Mouse (Mus musculus) midbrain, postnatal 0 days (tissue): ENCODE measurements around the gene Fyn. TPM values are rescaled to one million over a fixed set of nuclear protein-coding genes. Genes with fewer than 3 reads are reported as not detected.

Experiments used
- ATAC-seq: fragments of 200-750 bp; cut with Nextera tagmentation; 2 replicates; pipeline ENCODE4 v1.8.0; 2017; ENCODE audit warnings: moderate number of reproducible peaks, mild to moderate bottlenecking, moderate TSS enrichment, moderate library complexity; ENCODE audit not compliant: low FRiP score
- DNase-seq: peaks from one replicate; pipeline ENCODE4 v3.0.0-alpha.2; 2015; ENCODE audit warnings: low spot score
- H3K27ac ChIP-seq: fragments of 300-500 bp; sonication (generic); 2 replicates; pipeline ENCODE4 v1.5.1; 2014; ENCODE audit warnings: low read depth, mild to moderate bottlenecking, low read length, mixed read lengths
- H3K27me3 ChIP-seq: fragments of 300-500 bp; sonication (generic); 2 replicates; pipeline ENCODE4 v1.6.1; 2014; ENCODE audit warnings: low read length, control low read depth, mixed read lengths; ENCODE audit not compliant: insufficient read depth
- H3K36me3 ChIP-seq: fragments of 300-500 bp; sonication (generic); 2 replicates; pipeline ENCODE4 v1.6.1; 2014; ENCODE audit warnings: low read length, control low read depth, mixed read lengths; ENCODE audit not compliant: insufficient read depth
- H3K4me1 ChIP-seq: fragments of 300-500 bp; sonication (generic); 2 replicates; pipeline ENCODE4 v1.6.1; 2014; ENCODE audit warnings: mild to moderate bottlenecking, control low read depth, antibody characterized with exemption, low read length, mixed read lengths; ENCODE audit not compliant: insufficient read depth
- H3K4me2 ChIP-seq: fragments of 300-500 bp; sonication (generic); 2 replicates; pipeline ENCODE4 v1.6.1; 2014; ENCODE audit warnings: low read depth, mild to moderate bottlenecking, low read length, mixed read lengths; ENCODE audit not compliant: poor library complexity, severe bottlenecking
- H3K4me3 ChIP-seq: fragments of 300-500 bp; sonication (generic); 2 replicates; pipeline ENCODE4 v1.5.1; 2014; ENCODE audit warnings: low read depth, mild to moderate bottlenecking, low read length, moderate library complexity
- H3K9ac ChIP-seq: fragments of 300-500 bp; sonication (generic); replicated peaks from 2 replicates; pipeline ENCODE4 v1.6.1; 2014; ENCODE audit warnings: mild to moderate bottlenecking, low read length, moderate library complexity, mixed read lengths; ENCODE audit not compliant: poor library complexity, severe bottlenecking
- H3K9me3 ChIP-seq: fragments of 300-500 bp; sonication (generic); 2 replicates; pipeline ENCODE4 v1.6.1; 2016; ENCODE audit warnings: low read length, control low read depth
- CTCF ChIP-seq: IDR thresholded peaks from 2 replicates; pipeline ENCODE4 v1.5.1; 2016; ENCODE audit warnings: antibody characterized with exemption, mild to moderate bottlenecking
- WGBS: fragments of 180-500 bp; shearing (Covaris S2); extraction: QIAGEN DNeasy Blood & Tissue Kit; methylation state at CpG from one replicate; pipeline ENCODE4 v1.1.7; 2014; 5-methylcytosine and 5-hydroxymethylcytosine counted together
- polyA plus RNA-seq: library from polyadenylated mRNA; unstranded; fragments of >200 nt; fragmentation: Nextera tagmentation; extraction: Ambion mirVana; gene quantifications from 2 replicates; pipeline ENCODE4 v1.2.1, GENCODE M21; 2015
- total RNA-seq: library from RNA; depleted of rRNA; stranded (reverse); fragments of >200 nt; gene quantifications from 2 replicates; pipeline ENCODE4 v1.2.3, GENCODE M21; 2014

The Fyn gene
- total and polyA plus RNA-seq, 2 experiments from 2014 or later: 82.9 to 121 TPM

DNA sequence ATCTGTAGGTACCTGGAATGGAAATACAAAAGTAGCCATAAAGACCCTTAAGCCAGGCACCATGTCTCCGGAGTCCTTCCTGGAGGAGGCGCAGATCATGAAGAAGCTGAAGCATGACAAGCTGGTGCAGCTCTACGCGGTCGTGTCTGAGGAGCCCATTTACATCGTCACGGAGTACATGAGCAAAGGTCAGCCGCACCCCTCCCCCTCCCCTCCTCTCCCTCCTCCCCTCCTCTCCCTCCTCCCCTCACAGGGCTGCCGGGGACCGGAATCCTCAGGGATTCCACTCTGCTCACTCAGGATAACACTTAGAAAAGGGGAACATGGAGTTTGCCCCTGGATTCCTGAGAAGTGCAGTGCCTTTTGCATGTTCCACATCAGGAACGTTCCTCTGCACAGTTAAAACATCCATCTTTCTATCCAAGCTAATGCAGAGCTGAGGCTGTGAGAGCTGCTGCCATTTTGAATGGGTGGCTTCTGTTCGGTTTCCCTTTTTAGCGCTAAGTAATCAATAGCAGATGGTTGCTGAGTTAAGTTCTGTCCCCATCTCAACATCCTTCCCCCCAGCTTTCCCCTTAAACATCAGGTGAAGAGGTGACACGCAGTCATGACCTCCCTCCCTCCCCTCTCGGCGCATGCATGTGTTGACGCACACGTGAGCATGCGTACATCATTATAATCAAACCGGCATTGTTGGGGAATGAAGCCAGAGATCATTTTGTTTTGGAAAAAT lies 163.5 kb downstream of the Fyn start:
- H3K27ac ChIP-seq: no peak overlapping the region; the same call in 1 of the 2 replicates
- peaks cover 14% of the 10 kb centered on the region; the same call in 1 of the 2 replicates for H3K4me1 ChIP-seq
- WGBS: 63% methylated on average over 20 of the region's 20 CpGs

DNA sequence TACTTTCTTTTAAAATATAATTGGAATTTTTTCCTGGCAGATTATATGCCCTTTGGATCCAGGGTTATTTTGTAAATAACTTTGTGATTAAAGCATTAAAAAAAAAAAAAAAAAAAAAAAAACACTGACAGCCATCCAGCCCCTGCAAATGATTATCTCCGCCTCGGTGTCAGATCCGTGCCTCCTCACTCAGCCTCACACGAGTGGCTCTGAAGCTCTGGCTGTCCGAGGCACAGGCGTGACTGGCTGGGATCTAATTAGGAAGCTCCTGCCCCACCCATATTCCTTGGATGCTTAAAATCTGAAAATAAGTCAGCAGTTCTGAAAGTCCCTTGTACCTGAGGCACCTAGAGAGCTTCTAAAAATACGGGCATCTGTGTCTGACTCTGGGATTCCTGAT lies 164.2 kb downstream of the Fyn start:
- H3K9ac ChIP-seq: no peak overlapping the region
- DNase-seq (no peak), ATAC-seq (no peak)
- no peak overlapping the region for H3K27ac ChIP-seq
- no peaks in the 10 kb centered on the region for H3K27me3 ChIP-seq
- TF ChIP-seq CTCF: no peak
- no peaks in the 10 kb centered on the region for H3K9me3 ChIP-seq
- no peak overlapping the region for H3K4me3 ChIP-seq
- no peak overlapping the region for H3K4me2 ChIP-seq
- peaks cover 14% of the 10 kb centered on the region; the same call in 1 of the 2 replicates for H3K4me1 ChIP-seq
- peaks cover 21% of the 10 kb centered on the region for H3K36me3 ChIP-seq
- WGBS: 44% methylated on average over 7 of the region's 7 CpGs

More for the DNA sequence above, 163.5 kb downstream of the Fyn start:
- no peak overlapping the region for H3K4me2 ChIP-seq
- no peak for DNase-seq
- TF ChIP-seq CTCF: no peak
- H3K9me3 ChIP-seq: no peaks in the 10 kb centered on the region
- peaks cover 21% of the 10 kb centered on the region for H3K36me3 ChIP-seq
- H3K9ac ChIP-seq: no peak overlapping the region
- no peak overlapping the region for H3K4me3 ChIP-seq
- H3K27me3 ChIP-seq: no peaks in the 10 kb centered on the region
- no peak for ATAC-seq

DNA sequence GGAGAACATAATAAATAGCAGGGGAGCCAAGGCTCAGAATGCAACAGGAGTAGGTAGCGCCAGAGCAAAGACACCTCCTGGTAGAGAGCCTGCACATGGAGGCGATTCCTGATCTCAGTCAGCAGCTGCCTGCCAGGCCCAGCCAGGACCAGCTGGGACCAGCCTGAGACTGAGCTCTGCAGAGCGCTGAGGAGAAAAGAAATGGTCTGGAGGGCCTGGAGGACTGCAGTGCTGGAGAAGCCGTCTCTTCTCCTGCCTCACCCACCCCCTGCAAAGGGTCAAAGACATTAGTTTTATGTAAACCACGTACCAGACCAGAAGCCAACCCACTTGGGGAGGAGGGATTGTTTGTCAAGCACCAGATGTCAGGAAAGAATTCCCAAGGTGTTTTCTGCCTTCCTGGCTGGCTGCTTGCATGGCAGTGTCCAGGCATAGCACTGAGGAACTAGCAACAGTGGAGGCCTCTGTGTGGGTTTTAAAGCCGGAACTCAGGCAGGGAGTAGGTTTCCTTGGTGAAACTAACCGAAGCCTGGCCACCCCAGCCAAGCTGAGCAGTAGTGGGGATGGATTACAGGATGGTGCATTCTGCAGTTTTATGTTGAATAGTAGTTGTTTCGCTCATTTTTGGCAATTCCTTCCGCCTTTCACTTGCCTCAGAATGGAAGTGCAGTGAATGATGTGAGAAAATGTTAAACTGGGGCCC lies 165.8 kb downstream of the Fyn start:
- DNase-seq (peak; percentile 65), ATAC-seq (peak; percentile 59; the same call in 1 of the 2 replicates)
- TF ChIP-seq CTCF: no peak
- Histone ChIP-seq H3K4me3 (no peak overlapping the region), H3K27me3 (no peaks in the 10 kb centered on the region), H3K9ac (0 out of 2 replicates have a peak overlapping the region, but pooled peaks have one; percentile 33), H3K27ac (peak overlapping the region; percentile 69), H3K9me3 (no peaks in the 10 kb centered on the region), H3K4me2 (no peak overlapping the region), H3K4me1 (peaks cover 10% of the 10 kb centered on the region; the same call in 1 of the 2 replicates), H3K36me3 (peaks cover 21% of the 10 kb centered on the region)
- WGBS: 43% methylated on average over 9 of the region's 9 CpGs

- Histone ChIP-seq H3K4me3 (no peak overlapping the region), H3K27me3 (no peaks in the 10 kb centered on the region), H3K4me1 (peaks cover 15% of the 10 kb centered on the region), H3K36me3 (peaks cover 21% of the 10 kb centered on the region), H3K4me2 (no peak overlapping the region), H3K9ac (no peak overlapping the region), H3K9me3 (no peaks in the 10 kb centered on the region), H3K27ac (0 out of 2 replicates have a peak overlapping the region, but pooled peaks have one; percentile 69)
- DNase-seq (no peak), ATAC-seq (no peak)
- no peak for TF ChIP-seq CTCF
- 51% methylated on average over 3 of the region's 3 CpGs for WGBS
Measured at GRCm38 (mm10) chr10:39535347-39535746, 166.7 kb downstream of the Fyn start.

- DNase-seq: peak; percentile 75
- peak; percentile 47 for TF ChIP-seq CTCF
- Histone ChIP-seq H3K9me3 (no peaks in the 10 kb centered on the region), H3K9ac (no peak overlapping the region), H3K27me3 (no peaks in the 10 kb centered on the region), H3K4me2 (no peak overlapping the region), H3K4me1 (peaks cover 19% of the 10 kb centered on the region), H3K27ac (peak overlapping the region; percentile 32; the same call in 1 of the 2 replicates), H3K4me3 (no peak overlapping the region), H3K36me3 (peaks cover 21% of the 10 kb centered on the region)
- ATAC-seq: peak; percentile 36; the same call in 1 of the 2 replicates
- WGBS: 33% methylated on average over 11 of the region's 11 CpGs
Measured at GRCm38 (mm10) chr10:39536258-39536657, 167.6 kb downstream of the Fyn start.
